Comparison of ENCODE assay signal across 8 mouse cellular contexts in the genomic region with DNA sequence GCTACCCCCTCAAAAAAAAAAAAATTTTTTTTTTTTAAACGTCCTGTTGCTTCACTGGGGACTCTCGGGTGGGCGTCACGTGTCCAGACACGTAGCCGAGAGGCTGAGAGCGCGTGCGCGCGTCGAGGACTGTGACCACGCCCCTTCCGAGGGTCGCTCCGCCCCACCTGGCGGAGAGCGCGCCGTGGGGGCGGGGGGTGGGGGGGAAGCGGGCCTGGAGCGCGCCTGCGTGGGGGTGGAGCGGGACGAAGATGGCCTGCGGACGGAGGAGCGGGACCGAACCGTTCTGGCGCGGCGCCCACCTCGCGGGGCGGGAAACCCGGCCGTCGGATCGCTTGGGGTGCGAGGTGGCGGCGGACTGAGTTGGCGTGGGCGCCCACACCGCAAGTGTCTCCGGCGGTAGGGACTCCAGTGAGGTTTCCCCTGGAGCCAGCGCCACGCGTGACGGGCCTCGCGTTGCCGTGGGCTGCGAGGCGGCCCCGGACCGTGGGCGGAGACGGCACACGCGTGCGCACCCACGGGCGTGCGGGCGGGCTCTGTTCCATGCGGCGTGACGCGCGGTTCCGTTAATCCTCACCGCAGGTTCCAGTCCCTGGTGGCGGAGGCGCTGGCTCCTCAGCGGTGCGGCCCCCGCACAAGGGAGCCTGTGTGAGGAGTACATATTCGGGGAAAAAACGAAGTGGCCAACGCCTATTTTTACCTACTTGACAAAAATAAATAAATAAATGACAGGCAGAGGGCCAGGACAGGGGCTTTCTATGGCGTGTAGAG. TPM values are rescaled to one million over a fixed set of nuclear protein-coding genes. Genes with fewer than 3 reads are reported as not detected.
DNase-seq lines count a peak whose midpoint lies in the region; ATAC-seq lines count a peak whose summit lies in the region.

Gene Qk (minus strand): TSS at position 170 of the 771 bp plus-strand sequence.

- DNase-seq in R1 (ENCODE audit: low read depth, low spot score) = peak; percentile 92
- DNase-seq in cerebellum, postnatal 25 days = peak; percentile 95 to 98
- DNase-seq in frontal cortex, postnatal 36 days (ENCODE audit: low spot score in 2 of 2) = peak; percentile 88 to 91
- peak; percentile 90 to 92 for DNase-seq in left cerebral cortex, adult 18-20 months (ENCODE audit: low spot score in 2 of 2)
- peak; percentile 92 for DNase-seq in right cerebral cortex, adult 18-20 months
- peak; percentile 75 for DNase-seq in urinary bladder, postnatal 10 days (ENCODE audit: low spot score)

- peak within 1 kb of the TSS; percentile 64 for H3K4me2 ChIP-seq in hindbrain, embryonic 15.5 days

- ATAC-seq in hindbrain, embryonic 15.5 days (ENCODE audit: low FRiP score, low read depth) = peak; percentile 90

- no peaks in the 10 kb centered on the region for H3K9me3 ChIP-seq in hindbrain, embryonic 15.5 days

- no peaks in the 10 kb centered on the region for H3K36me3 ChIP-seq in hindbrain, embryonic 15.5 days
- H3K36me3 ChIP-seq in macrophage (ENCODE audit: inconsistent target) = no peaks in the 10 kb centered on the region

- H3K79me2 ChIP-seq in macrophage (ENCODE audit: inconsistent target) = peaks cover 79% of the 10 kb centered on the region

- peak within 1 kb of the TSS; percentile 98 for H3K27ac ChIP-seq in hindbrain, embryonic 15.5 days (replicated peaks)
- H3K27ac ChIP-seq in macrophage = peak within 1 kb of the TSS; percentile 86

- no peaks in the 10 kb centered on the region for H3K27me3 ChIP-seq in hindbrain, embryonic 15.5 days

- H3K9ac ChIP-seq in hindbrain, embryonic 15.5 days = peak within 1 kb of the TSS; percentile 96

- peaks cover 27% of the 10 kb centered on the region for H3K4me1 ChIP-seq in hindbrain, embryonic 15.5 days (replicated peaks)

- H3K4me3 ChIP-seq in hindbrain, embryonic 15.5 days = peak within 1 kb of the TSS; percentile 82
- peak within 1 kb of the TSS; percentile 62 for H3K4me3 ChIP-seq in macrophage (ENCODE audit: inconsistent target)

- WGBS in hindbrain, embryonic 15.5 days = under 1% methylated on average over 86 of the region's 86 CpGs
- WGBS in macrophage (ENCODE audit: missing documents) = 0% methylated on average over 74 of the region's 86 CpGs

RNA-seq across cellular contexts. Expression of gene Qk, which starts in this region (rescaled TPM):
- 45.3 and 47.2 TPM in 2 replicates for polyA plus RNA-seq in hindbrain, embryonic 15.5 days (2015; fragmentation: Nextera tagmentation; extraction: Ambion mirVana)
- total RNA-seq in left cerebral cortex, adult 18-20 months (2021) = 100 to 1,000 TPM; 299 to 327 TPM
- 100 to 1,000 TPM in 24 of 26 experiments, 10 to 100 TPM in 2; 75.0 to 266 (median 162) TPM for total RNA-seq in macrophage (2018; cell fraction: chromatin; rRNA removed)
- total RNA-seq in macrophage (2018; cell fraction: cytosol; rRNA removed) = 100 to 1,000 TPM; 125 to 281 (median 187) TPM
- 100 to 1,000 TPM; 133 to 383 (median 214) TPM for total RNA-seq in macrophage (2018; cell fraction: nucleus; rRNA removed)
- polyA plus RNA-seq in macrophage (2018) = 115 to 166 TPM (median 122 TPM) in 3 replicates

Comparison
In these comparisons a context has a peak if more than half of its experiments do, and no peak if none do; other contexts are left out.
1. Peak in every context shown above with its lines: DNase-seq, ATAC-seq, H3K4me3 ChIP-seq and H3K27ac ChIP-seq.